Mouse (Mus musculus) cerebral cortex, adult 2 months (tissue): ENCODE data around the gene Nmt1.

ENCODE experiments used
- WGBS: fragments of 180-500 bp; shearing (Covaris S2); methylation state at CpG from one replicate; pipeline ENCODE4 v1.1.7; 2018; 5-methylcytosine and 5-hydroxymethylcytosine counted together

Nmt1 gene

GRCm38 (mm10) chr11:103005254-103005981 lies 22.6 kb upstream of the Nmt1 start:
- WGBS, result 62% methylated on average over 11 of the region's 11 CpGs

GRCm38 (mm10) chr11:103006286-103007000 lies 21.5 kb upstream of the Nmt1 start:
- 88% methylated on average over 7 of the region's 7 CpGs for WGBS

GRCm38 (mm10) chr11:103007001-103007340 lies 21.0 kb upstream of the Nmt1 start:
- 62% methylated on average over 6 of the region's 6 CpGs for WGBS

- WGBS, result 64% methylated on average over 7 of the region's 7 CpGs
These were observed 19.4 kb upstream of the Nmt1 start for GRCm38 (mm10) chr11:103008558-103008957.

GRCm38 (mm10) chr11:103009208-103009607 lies 18.8 kb upstream of the Nmt1 start:
- 65% methylated on average over 8 of the region's 8 CpGs for WGBS

- WGBS, result 88% methylated on average over 13 of the region's 13 CpGs
These were observed 17.4 kb upstream of the Nmt1 start for GRCm38 (mm10) chr11:103010454-103011205.

- 95% methylated on average over 2 of the region's 2 CpGs for WGBS
These were observed 16.8 kb upstream of the Nmt1 start for GRCm38 (mm10) chr11:103011206-103011497.

GRCm38 (mm10) chr11:103015881-103016825 lies 11.8 kb upstream of the Nmt1 start:
- WGBS, result 40% methylated on average over 27 of the region's 27 CpGs

- WGBS, result 3% methylated on average over 39 of the region's 41 CpGs
These were observed 11.1 kb upstream of the Nmt1 start for GRCm38 (mm10) chr11:103016930-103017329.

GRCm38 (mm10) chr11:103017661-103018060 lies 10.3 kb upstream of the Nmt1 start:
- 77% methylated on average over 9 of the region's 9 CpGs for WGBS

- 87% methylated on average over 6 of the region's 6 CpGs for WGBS
These were observed 9.1 kb upstream of the Nmt1 start for GRCm38 (mm10) chr11:103018860-103019259.

GRCm38 (mm10) chr11:103019325-103019724 lies 8.7 kb upstream of the Nmt1 start:
- WGBS, result 92% methylated on average over 7 of the region's 7 CpGs

- WGBS, result 72% methylated on average over 3 of the region's 3 CpGs
These were observed 7.2 kb upstream of the Nmt1 start for GRCm38 (mm10) chr11:103020713-103021335.

GRCm38 (mm10) chr11:103023974-103024373 lies 4.0 kb upstream of the Nmt1 start:
- WGBS, result 63% methylated on average over 3 of the region's 3 CpGs

- WGBS, result 62% methylated on average over 3 of the region's 3 CpGs
These were observed 1.1 kb upstream of the Nmt1 start for GRCm38 (mm10) chr11:103026901-103027300.

GRCm38 (mm10) chr11:103027570-103028175 lies 317 bp upstream of the Nmt1 start:
- 4% methylated on average over 8 of the region's 8 CpGs for WGBS

- 27% methylated on average over 3 of the region's 3 CpGs for WGBS
These were observed 5.0 kb downstream of the Nmt1 start for GRCm38 (mm10) chr11:103033030-103033429.

GRCm38 (mm10) chr11:103035007-103035406 lies 7.0 kb downstream of the Nmt1 start:
- WGBS, result 47% methylated on average over 6 of the region's 6 CpGs

GRCm38 (mm10) chr11:103036881-103037465 lies 9.0 kb downstream of the Nmt1 start:
- 53% methylated on average over 8 of the region's 8 CpGs for WGBS

- 46% methylated on average over 6 of the region's 6 CpGs for WGBS
These were observed 10.0 kb downstream of the Nmt1 start for GRCm38 (mm10) chr11:103038037-103038436.
